In genomic region chr6:71476783-71477182, GRCm38 (mm10) we compare ENCODE assay signal across 27 mouse cellular contexts.
"Had no signal": no experiment of that assay in that cellular context is flagged by ENCODE, and none has a peak within 500 bp of the region (broad histone marks: within the 10 kb centered on the region; RNA-seq: fewer than 3 reads in every experiment).

No protein-coding gene starts in this region.

- DNase-seq: gastrocnemius, adult 2 months; gastrocnemius, postnatal 10 days; gastrocnemius, postnatal 25 days; heart, adult 11 months; heart, adult 2 months; heart, postnatal 14 days; heart, postnatal 36 days; kidney, adult 11 months; kidney, adult 2 months; kidney, adult 9 months; kidney, postnatal 14 days; kidney, postnatal 36 days; layer of hippocampus, adult 9-11 months; layer of hippocampus, postnatal 36 days; liver had no signal

- H3K4me3 ChIP-seq: gastrocnemius, adult 2 months; heart, adult 2 months; heart, embryonic 13.5 days; heart, embryonic 15.5 days; hindbrain, embryonic 13.5 days; hindbrain, embryonic 15.5 days; kidney, embryonic 15.5 days; limb, embryonic 10.5 days; limb, embryonic 12.5 days; liver, embryonic 12.5 days had no signal

- H3K4me1 ChIP-seq: heart, embryonic 13.5 days; heart, embryonic 15.5 days; hindbrain, embryonic 13.5 days; hindbrain, embryonic 15.5 days; kidney, embryonic 15.5 days; limb, embryonic 10.5 days; limb, embryonic 12.5 days had no signal

- H3K4me2 ChIP-seq: heart, embryonic 11.5 days; heart, embryonic 13.5 days; heart, embryonic 15.5 days; hindbrain, embryonic 13.5 days; hindbrain, embryonic 15.5 days; kidney, embryonic 15.5 days; limb, embryonic 12.5 days; liver, embryonic 12.5 days had no signal

- ATAC-seq: hindbrain, postnatal 0 days; intestine, embryonic 16.5 days; liver, embryonic 12.5 days had no signal

- H3K27me3 ChIP-seq: heart, embryonic 13.5 days; heart, embryonic 15.5 days; hindbrain, embryonic 13.5 days; hindbrain, embryonic 15.5 days; kidney, embryonic 15.5 days; limb, embryonic 12.5 days; liver, embryonic 12.5 days had no signal

- H3K9ac ChIP-seq: heart, embryonic 13.5 days; heart, embryonic 15.5 days; hindbrain, embryonic 13.5 days; hindbrain, embryonic 15.5 days; kidney, embryonic 15.5 days; limb, embryonic 12.5 days; liver, embryonic 12.5 days had no signal

- H3K27ac ChIP-seq: gastrocnemius, adult 2 months; heart, adult 2 months; heart, embryonic 13.5 days; heart, embryonic 15.5 days; hindbrain, embryonic 13.5 days; hindbrain, embryonic 15.5 days; hindbrain, postnatal 0 days; kidney, embryonic 15.5 days; kidney, postnatal 0 days; limb, embryonic 10.5 days; limb, embryonic 12.5 days; liver, embryonic 12.5 days had no signal

- H3K9me3 ChIP-seq: heart, embryonic 13.5 days; heart, embryonic 15.5 days; hindbrain, embryonic 13.5 days; hindbrain, embryonic 15.5 days; kidney, embryonic 15.5 days; limb, embryonic 10.5 days; limb, embryonic 12.5 days; liver, embryonic 12.5 days had no signal

- H3K36me3 ChIP-seq: heart, embryonic 13.5 days; heart, embryonic 15.5 days; hindbrain, embryonic 13.5 days; hindbrain, embryonic 15.5 days; kidney, embryonic 15.5 days; limb, embryonic 10.5 days; limb, embryonic 12.5 days; liver, embryonic 12.5 days had no signal
